Mouse (Mus musculus): ENCODE data around the gene Ppp1cb. TPM values are rescaled to one million over a fixed set of nuclear protein-coding genes. Genes with fewer than 3 reads are reported as not detected.
"Not testable (repeated sequence)": the region's sequence is repeated elsewhere in the genome, so short reads cannot be mapped to it uniquely, and the experiment has no call there.

The Ppp1cb gene
- polyA plus RNA-seq, 1 experiment from 2014 or later, result 233 TPM

GRCm38 (mm10) chr5:32425485-32426171 lies 33.0 kb upstream of the Ppp1cb start:
- no peaks in the 10 kb centered on the region for H3K9me3 ChIP-seq
- no peaks in the 10 kb centered on the region for H3K36me3 ChIP-seq
- H3K4me3 ChIP-seq, result no peak overlapping the region
- no peaks in the 10 kb centered on the region for H3K27me3 ChIP-seq (ENCODE audit: insufficient read depth, poor library complexity, severe bottlenecking)
- DNase-seq (ENCODE audit: low spot score), result no peak
- H3K4me1 ChIP-seq, result peaks cover 29% of the 10 kb centered on the region
- H3K27ac ChIP-seq, result no peak overlapping the region
- 76% methylated on average over 14 of the region's 14 CpGs for WGBS

- WGBS, result 87% methylated on average over 1 of the region's 1 CpGs
- Histone ChIP-seq H3K9me3 (no peaks in the 10 kb centered on the region), H3K4me3 (no peak overlapping the region), H3K4me1 (no peaks in the 10 kb centered on the region), H3K27me3 (ENCODE audit: insufficient read depth, poor library complexity, severe bottlenecking) (no peaks in the 10 kb centered on the region), H3K36me3 (no peaks in the 10 kb centered on the region), H3K27ac (no peak overlapping the region)
- no peak for DNase-seq (ENCODE audit: low spot score)
These were observed 28.2 kb upstream of the Ppp1cb start for GRCm38 (mm10) chr5:32430399-32430798.

GRCm38 (mm10) chr5:32434346-32434745 lies 24.3 kb upstream of the Ppp1cb start:
- H3K4me1 ChIP-seq; H3K27me3 ChIP-seq (ENCODE audit: insufficient read depth, poor library complexity, severe bottlenecking); H3K4me3 ChIP-seq; H3K36me3 ChIP-seq; H3K27ac ChIP-seq; DNase-seq (ENCODE audit: low spot score); H3K9me3 ChIP-seq: not testable (repeated sequence)
- WGBS, result 77% methylated on average over 3 of the region's 3 CpGs

GRCm38 (mm10) chr5:32435612-32436011 lies 23.0 kb upstream of the Ppp1cb start:
- Histone ChIP-seq H3K4me3 (no peak overlapping the region), H3K27ac (no peak overlapping the region), H3K36me3 (no peaks in the 10 kb centered on the region), H3K4me1 (0 out of 2 replicates have a peak, but pooled peaks cover 5% of the 10 kb centered on the region), H3K27me3 (ENCODE audit: insufficient read depth, poor library complexity, severe bottlenecking) (no peaks in the 10 kb centered on the region), H3K9me3 (no peaks in the 10 kb centered on the region)
- 87% methylated on average over 3 of the region's 3 CpGs for WGBS
- no peak for DNase-seq (ENCODE audit: low spot score)

GRCm38 (mm10) chr5:32437901-32438563 lies 20.6 kb upstream of the Ppp1cb start:
- Histone ChIP-seq H3K4me1 (0 out of 2 replicates have a peak, but pooled peaks cover 5% of the 10 kb centered on the region), H3K4me3 (no peak overlapping the region), H3K36me3 (no peaks in the 10 kb centered on the region), H3K27me3 (ENCODE audit: insufficient read depth, poor library complexity, severe bottlenecking) (no peaks in the 10 kb centered on the region), H3K9me3 (no peaks in the 10 kb centered on the region), H3K27ac (0 out of 2 replicates have a peak overlapping the region, but pooled peaks have one; percentile 32)
- no peak for DNase-seq (ENCODE audit: low spot score)
- WGBS, result 50% methylated on average over 5 of the region's 5 CpGs

- no peaks in the 10 kb centered on the region for H3K36me3 ChIP-seq
- 0 out of 2 replicates have a peak overlapping the region, but pooled peaks have one; percentile 32 for H3K27ac ChIP-seq
- no peak overlapping the region for H3K4me3 ChIP-seq
- DNase-seq (ENCODE audit: low spot score), result no peak
- H3K4me1 ChIP-seq, result 0 out of 2 replicates have a peak, but pooled peaks cover 5% of the 10 kb centered on the region
- H3K9me3 ChIP-seq, result no peaks in the 10 kb centered on the region
- WGBS, result 59% methylated on average over 2 of the region's 2 CpGs
- no peaks in the 10 kb centered on the region for H3K27me3 ChIP-seq (ENCODE audit: insufficient read depth, poor library complexity, severe bottlenecking)
These were observed 20.1 kb upstream of the Ppp1cb start for GRCm38 (mm10) chr5:32438564-32438922.

GRCm38 (mm10) chr5:32441336-32441735 lies 17.3 kb upstream of the Ppp1cb start:
- Histone ChIP-seq H3K27me3 (ENCODE audit: insufficient read depth, poor library complexity, severe bottlenecking) (no peaks in the 10 kb centered on the region), H3K4me1 (peaks cover 7% of the 10 kb centered on the region), H3K4me3 (no peak overlapping the region), H3K9me3 (no peaks in the 10 kb centered on the region), H3K36me3 (no peaks in the 10 kb centered on the region), H3K27ac (no peak overlapping the region)
- DNase-seq (ENCODE audit: low spot score), result no peak
- WGBS, result 75% methylated on average over 3 of the region's 3 CpGs

- Histone ChIP-seq H3K27ac (no peak overlapping the region), H3K9me3 (no peaks in the 10 kb centered on the region), H3K4me1 (peaks cover 11% of the 10 kb centered on the region), H3K36me3 (no peaks in the 10 kb centered on the region), H3K27me3 (ENCODE audit: insufficient read depth, poor library complexity, severe bottlenecking) (no peaks in the 10 kb centered on the region), H3K4me3 (no peak overlapping the region)
- WGBS, result 90% methylated on average over 4 of the region's 4 CpGs
- DNase-seq (ENCODE audit: low spot score), result no peak
These were observed 16.6 kb upstream of the Ppp1cb start for GRCm38 (mm10) chr5:32441992-32442575.

- H3K4me3 ChIP-seq, result no peak overlapping the region
These were observed 14.7 kb upstream of the Ppp1cb start for GRCm38 (mm10) chr5:32443906-32444305.

GRCm38 (mm10) chr5:32445287-32445921 lies 13.2 kb upstream of the Ppp1cb start:
- no peaks in the 10 kb centered on the region for H3K36me3 ChIP-seq
- H3K4me3 ChIP-seq, result no peak overlapping the region
- peaks cover 6% of the 10 kb centered on the region for H3K4me1 ChIP-seq
- no peak for DNase-seq (ENCODE audit: low spot score)
- H3K27me3 ChIP-seq (ENCODE audit: insufficient read depth, poor library complexity, severe bottlenecking), result no peaks in the 10 kb centered on the region
- H3K9me3 ChIP-seq, result no peaks in the 10 kb centered on the region
- no peak overlapping the region for H3K27ac ChIP-seq
- 71% methylated on average over 11 of the region's 11 CpGs for WGBS

More at GRCm38 (mm10) chr5:32443906-32444305, 14.7 kb upstream of the Ppp1cb start:
- Histone ChIP-seq H3K9me3 (no peaks in the 10 kb centered on the region), H3K27me3 (ENCODE audit: insufficient read depth, poor library complexity, severe bottlenecking) (no peaks in the 10 kb centered on the region), H3K4me1 (peaks cover 6% of the 10 kb centered on the region), H3K27ac (no peak overlapping the region), H3K36me3 (no peaks in the 10 kb centered on the region)
- no peak for DNase-seq (ENCODE audit: low spot score)
- 87% methylated on average over 3 of the region's 3 CpGs for WGBS

- H3K4me3 ChIP-seq, result no peak overlapping the region
- DNase-seq (ENCODE audit: low spot score), result no peak
- no peaks in the 10 kb centered on the region for H3K36me3 ChIP-seq
- H3K4me1 ChIP-seq, result peaks cover 6% of the 10 kb centered on the region
- H3K27ac ChIP-seq, result peak overlapping the region; percentile 89
- no peaks in the 10 kb centered on the region for H3K27me3 ChIP-seq (ENCODE audit: insufficient read depth, poor library complexity, severe bottlenecking)
- H3K9me3 ChIP-seq, result no peaks in the 10 kb centered on the region
- 41% methylated on average over 5 of the region's 5 CpGs for WGBS
These were observed 12.2 kb upstream of the Ppp1cb start for GRCm38 (mm10) chr5:32446394-32446793.

GRCm38 (mm10) chr5:32446810-32447209 lies 11.8 kb upstream of the Ppp1cb start:
- H3K4me1 ChIP-seq, result peaks cover 6% of the 10 kb centered on the region
- no peak for DNase-seq (ENCODE audit: low spot score)
- H3K27me3 ChIP-seq (ENCODE audit: insufficient read depth, poor library complexity, severe bottlenecking), result no peaks in the 10 kb centered on the region
- no peaks in the 10 kb centered on the region for H3K9me3 ChIP-seq
- no peak overlapping the region for H3K4me3 ChIP-seq
- peak overlapping the region; percentile 59 for H3K27ac ChIP-seq
- H3K36me3 ChIP-seq, result no peaks in the 10 kb centered on the region
